26 mouse cellular contexts compared by ENCODE assay signal in the genomic region with DNA sequence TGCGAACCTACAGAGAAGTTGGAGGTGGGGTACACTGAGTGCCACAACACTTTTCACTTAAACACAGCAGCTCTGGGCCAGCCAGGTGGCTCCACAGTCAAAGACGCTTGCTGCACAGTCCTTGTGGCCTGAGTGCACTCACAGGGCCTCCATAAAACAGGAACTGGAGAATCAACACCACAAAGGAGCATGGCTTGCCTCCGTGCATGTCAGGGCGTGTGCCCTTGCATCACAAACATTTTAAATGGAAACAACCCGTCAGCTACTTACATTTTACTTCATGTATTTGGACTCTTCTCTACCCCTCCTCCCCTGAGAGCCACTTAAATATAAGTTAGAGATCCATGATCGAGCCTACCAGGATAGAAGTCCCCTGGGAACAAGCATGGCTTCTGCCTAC. TPM values are rescaled to one million over a fixed set of nuclear protein-coding genes. Genes with fewer than 3 reads are reported as not detected.
DNase-seq lines count a peak whose midpoint lies in the region; ATAC-seq lines count a peak whose summit lies in the region.
"Had no signal": no experiment of that assay in that cellular context is flagged by ENCODE, and none has a peak within 500 bp of the region (broad histone marks: within the 10 kb centered on the region; RNA-seq: fewer than 3 reads in every experiment).

No protein-coding gene starts in this region.

- ATAC-seq in limb, embryonic 12.5 days (ENCODE audit: insufficient number of reproducible peaks, insufficient read depth, low FRiP score, low TSS enrichment, low read depth) = no peak
- no peak for ATAC-seq in kidney, embryonic 16.5 days (ENCODE audit: low FRiP score, low TSS enrichment)
- ATAC-seq in kidney, embryonic 14.5 days (ENCODE audit: low FRiP score, low TSS enrichment) = no peak
- ATAC-seq: activated CD4-positive, CD25-positive, alpha-beta regulatory T cell, adult 4 months; forebrain, postnatal 0 days; midbrain, embryonic 16.5 days; Patski had no signal

- H3K79me2 ChIP-seq in macrophage (ENCODE audit: inconsistent target) = no peaks in the 10 kb centered on the region

- 82% methylated on average over 6 of the region's 6 CpGs for WGBS in limb, embryonic 12.5 days
- WGBS in limb, embryonic 10.5 days = 89% methylated on average over 6 of the region's 6 CpGs
- 40% methylated on average over 5 of the region's 6 CpGs for WGBS in macrophage (ENCODE audit: missing documents)
- 90% methylated on average over 6 of the region's 6 CpGs for WGBS in kidney, embryonic 16.5 days
- 84% methylated on average over 6 of the region's 6 CpGs for WGBS in kidney, embryonic 14.5 days

- no peaks in the 10 kb centered on the region for H3K9me3 ChIP-seq in limb, embryonic 12.5 days
- no peaks in the 10 kb centered on the region for H3K9me3 ChIP-seq in limb, embryonic 10.5 days (replicated peaks)
- no peaks in the 10 kb centered on the region for H3K9me3 ChIP-seq in kidney, embryonic 16.5 days (ENCODE audit: low read length)
- H3K9me3 ChIP-seq in kidney, embryonic 14.5 days (ENCODE audit: control insufficient read depth, low read length) = no peaks in the 10 kb centered on the region
- H3K9me3 ChIP-seq: heart, embryonic 13.5 days; hindbrain, embryonic 13.5 days; limb, embryonic 15.5 days; midbrain, embryonic 10.5 days; neural tube, embryonic 15.5 days had no signal

- 0 out of 2 replicates have a peak overlapping the region, but pooled peaks have one; percentile 41 for H3K27ac ChIP-seq in limb, embryonic 12.5 days
- no peak overlapping the region for H3K27ac ChIP-seq in limb, embryonic 10.5 days
- peak overlapping the region; percentile 36 for H3K27ac ChIP-seq in macrophage
- no peak overlapping the region for H3K27ac ChIP-seq in kidney, embryonic 16.5 days (ENCODE audit: low read length)
- H3K27ac ChIP-seq in kidney, embryonic 14.5 days (ENCODE audit: low read depth, low read length) = no peak overlapping the region
- H3K27ac ChIP-seq: heart, adult 2 months; heart, embryonic 13.5 days; hindbrain, embryonic 13.5 days; limb, embryonic 15.5 days; liver, embryonic 14.5 days; midbrain, embryonic 10.5 days; neural tube, embryonic 15.5 days had no signal

- no peak overlapping the region for H3K4me3 ChIP-seq in limb, embryonic 12.5 days (replicated peaks)
- H3K4me3 ChIP-seq in limb, embryonic 10.5 days = no peak overlapping the region
- no peak overlapping the region for H3K4me3 ChIP-seq in macrophage (ENCODE audit: inconsistent target)
- H3K4me3 ChIP-seq in kidney, embryonic 16.5 days (ENCODE audit: low read length) = no peak overlapping the region
- H3K4me3 ChIP-seq in kidney, embryonic 14.5 days (ENCODE audit: low read length) = no peak overlapping the region
- H3K4me3 ChIP-seq: heart, adult 2 months; heart, embryonic 13.5 days; hindbrain, embryonic 13.5 days; limb, embryonic 15.5 days; midbrain, embryonic 10.5 days; neural tube, embryonic 15.5 days had no signal

- no peak overlapping the region for H3K4me2 ChIP-seq in limb, embryonic 12.5 days
- H3K4me2 ChIP-seq in kidney, embryonic 16.5 days (replicated peaks; ENCODE audit: low read depth, low read length) = no peak overlapping the region
- no peak overlapping the region for H3K4me2 ChIP-seq in kidney, embryonic 14.5 days (replicated peaks; ENCODE audit: low read depth, low read length)
- H3K4me2 ChIP-seq: heart, embryonic 13.5 days; hindbrain, embryonic 13.5 days; limb, embryonic 15.5 days; lung, embryonic 14.5 days; neural tube, embryonic 15.5 days had no signal

- H3K27me3 ChIP-seq in limb, embryonic 12.5 days = no peaks in the 10 kb centered on the region
- no peaks in the 10 kb centered on the region for H3K27me3 ChIP-seq in limb, embryonic 10.5 days (ENCODE audit: low read depth, poor library complexity, severe bottlenecking)
- H3K27me3 ChIP-seq in kidney, embryonic 16.5 days (ENCODE audit: insufficient read depth, low read length) = no peaks in the 10 kb centered on the region
- no peaks in the 10 kb centered on the region for H3K27me3 ChIP-seq in kidney, embryonic 14.5 days (ENCODE audit: control insufficient read depth, insufficient read depth, low read length)
- H3K27me3 ChIP-seq: heart, embryonic 13.5 days; hindbrain, embryonic 13.5 days; limb, embryonic 15.5 days; neural tube, embryonic 15.5 days; Patski had no signal

- H3K4me1 ChIP-seq in limb, embryonic 12.5 days (replicated peaks) = no peaks in the 10 kb centered on the region
- H3K4me1 ChIP-seq in limb, embryonic 10.5 days = no peaks in the 10 kb centered on the region
- H3K4me1 ChIP-seq in kidney, embryonic 16.5 days (ENCODE audit: insufficient read depth, low read length) = peaks cover 11% of the 10 kb centered on the region; the same call in 1 of the 2 replicates
- H3K4me1 ChIP-seq in kidney, embryonic 14.5 days (ENCODE audit: control insufficient read depth, insufficient read depth, low read length) = 0 out of 2 replicates have a peak, but pooled peaks cover 8% of the 10 kb centered on the region
- H3K4me1 ChIP-seq: heart, embryonic 13.5 days; limb, embryonic 15.5 days; neural tube, embryonic 15.5 days had no signal

- no peak for DNase-seq in limb, embryonic 10.5 days (ENCODE audit: low spot score)
- peak; percentile 67 for DNase-seq in R1 (ENCODE audit: low read depth, low spot score)
- no peak for DNase-seq in left cerebral cortex, adult 18-20 months (ENCODE audit: low spot score in 2 of 2)
- no peak for DNase-seq in right cerebral cortex, postnatal 4 days
- DNase-seq: adrenal gland, postnatal 14 days; cerebellum, adult 9-10 months; forebrain, postnatal 0 days; gastrocnemius, postnatal 14 days; heart, adult 2 months; kidney, adult 18-20 months; kidney, postnatal 10 days; layer of hippocampus, postnatal 36 days; lung, embryonic 14.5 days had no signal

- peaks cover 17% of the 10 kb centered on the region for H3K36me3 ChIP-seq in limb, embryonic 12.5 days
- H3K36me3 ChIP-seq in limb, embryonic 10.5 days = peaks cover 27% of the 10 kb centered on the region
- H3K36me3 ChIP-seq in macrophage (ENCODE audit: inconsistent target) = peaks cover 89% of the 10 kb centered on the region
- peaks cover 18% of the 10 kb centered on the region; the same call in 1 of the 2 replicates for H3K36me3 ChIP-seq in kidney, embryonic 16.5 days (ENCODE audit: insufficient read depth, low read length)
- H3K36me3 ChIP-seq in kidney, embryonic 14.5 days (ENCODE audit: control insufficient read depth, insufficient read depth, low read length) = peaks cover 23% of the 10 kb centered on the region

- H3K9ac ChIP-seq in limb, embryonic 12.5 days (replicated peaks) = no peak overlapping the region
- no peak overlapping the region for H3K9ac ChIP-seq in kidney, embryonic 16.5 days (replicated peaks; ENCODE audit: low read length)
- H3K9ac ChIP-seq in kidney, embryonic 14.5 days (ENCODE audit: low read depth, low read length) = no peak overlapping the region
- H3K9ac ChIP-seq: forebrain, postnatal 0 days; heart, embryonic 13.5 days; hindbrain, embryonic 13.5 days; limb, embryonic 15.5 days; liver, embryonic 14.5 days; lung, embryonic 14.5 days; neural tube, embryonic 15.5 days had no signal

RNA-seq across cellular contexts. Expression of gene Ncf2, which starts 32.3 kb away (rescaled TPM):
- polyA plus RNA-seq in limb, embryonic 12.5 days (2016; fragmentation: Nextera tagmentation; extraction: Ambion mirVana) = 1.9 and 2.9 TPM in 2 replicates
- polyA plus RNA-seq in limb, embryonic 10.5 days (2016; fragmentation: Nextera tagmentation; extraction: Ambion mirVana) = 2.4 and 2.5 TPM in 2 replicates
- 100 to 1,000 TPM; 149 to 824 (median 286) TPM for total RNA-seq in macrophage (2018; cell fraction: chromatin; rRNA removed)
- total RNA-seq in macrophage (2018; cell fraction: cytosol; rRNA removed) = 100 to 1,000 TPM; 110 to 209 (median 147) TPM
- total RNA-seq in macrophage (2018; cell fraction: nucleus; rRNA removed) = 100 to 1,000 TPM in 24 of 26 experiments, 10 to 100 TPM in 2; 91.3 to 363 (median 150) TPM
- polyA plus RNA-seq in macrophage (2018) = 145 to 195 TPM (median 164 TPM) in 3 replicates
- 1 to 10 TPM; 2.4 to 5.0 TPM for total RNA-seq in left cerebral cortex, adult 18-20 months (2021)
- polyA plus RNA-seq in kidney, embryonic 16.5 days (2015; fragmentation: Nextera tagmentation; extraction: Ambion mirVana) = 6.7 and 7.8 TPM in 2 replicates
- polyA plus RNA-seq in kidney, embryonic 14.5 days (2014; fragmentation: Nextera tagmentation; extraction: Ambion mirVana) = 5.6 and 7.1 TPM in 2 replicates

Comparison
In these comparisons a context has a peak if more than half of its experiments do, and no peak if none do; other contexts are left out.
1. H3K27ac ChIP-seq: peak in limb, embryonic 12.5 days (single experiment) and macrophage (single experiment); none in limb, embryonic 10.5 days (single experiment), kidney, embryonic 16.5 days (single experiment) and kidney, embryonic 14.5 days (single experiment).
2. RNA of gene Ncf2, which starts 32.3 kb away (polyA plus RNA-seq): 145 to 195 TPM in macrophage; 5.6 to 7.1 TPM in kidney, embryonic 14.5 days, 6.7 to 7.8 TPM in kidney, embryonic 16.5 days, 2.4 to 2.5 TPM in limb, embryonic 10.5 days and 1.9 to 2.9 TPM in limb, embryonic 12.5 days; every median in the first group is over 10 times any median in the second.